Comparison of ENCODE assay signal across 8 mouse cellular contexts in the genomic region with DNA sequence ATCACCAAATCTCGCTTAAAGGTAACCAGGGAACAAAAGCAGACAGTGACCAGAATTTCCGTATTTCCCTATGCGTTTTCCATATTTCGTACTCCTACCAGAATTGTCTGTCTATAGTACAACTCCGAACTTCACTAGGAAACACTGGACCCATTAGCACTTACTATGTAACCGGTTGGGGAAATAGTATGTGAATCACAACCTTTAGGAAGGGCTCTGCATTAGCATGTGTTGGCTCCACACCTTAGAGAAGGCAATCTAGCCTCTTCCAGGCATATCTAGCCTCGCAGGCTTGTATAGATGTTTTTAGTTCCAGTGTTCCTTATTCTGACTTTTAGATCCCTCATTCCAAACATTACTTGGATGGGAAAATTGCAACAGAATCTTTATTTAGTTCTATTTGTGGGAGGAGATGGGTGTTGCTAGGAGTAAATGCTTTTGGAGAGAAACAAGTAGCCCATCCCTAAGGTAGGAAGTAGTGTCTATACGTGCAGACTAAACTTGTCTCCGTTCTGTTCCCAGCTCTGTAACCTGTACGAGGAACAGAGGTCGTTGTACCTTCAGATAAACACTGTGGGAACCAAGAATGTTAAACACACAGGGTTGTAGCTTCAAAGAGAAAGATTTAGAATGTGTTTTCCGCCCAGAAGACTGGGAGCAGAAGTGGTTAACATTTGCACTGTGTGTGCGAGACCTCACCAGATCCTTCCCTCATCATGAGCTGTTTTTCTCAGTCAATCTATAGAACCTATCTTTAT. TPM values are rescaled to one million over a fixed set of nuclear protein-coding genes. Genes with fewer than 3 reads are reported as not detected.
DNase-seq lines count a peak whose midpoint lies in the region; ATAC-seq and TF ChIP-seq lines count a peak whose summit lies in the region.

No protein-coding gene starts in this region.

- H3K36me3 ChIP-seq in heart, embryonic 12.5 days: no peaks in the 10 kb centered on the region
- H3K36me3 ChIP-seq in ES-Bruce4 (ENCODE audit: control insufficient read depth, insufficient read depth, low read length, poor library complexity, severe bottlenecking): no peaks in the 10 kb centered on the region
- H3K36me3 ChIP-seq in forebrain, postnatal 0 days (ENCODE audit: insufficient read depth): peaks cover 8% of the 10 kb centered on the region; the same call in 1 of the 2 replicates
- H3K36me3 ChIP-seq in liver, postnatal 0 days (replicated peaks; ENCODE audit: insufficient read depth, low read length): peaks cover 13% of the 10 kb centered on the region

- H3K4me2 ChIP-seq in heart, embryonic 12.5 days: peak overlapping the region; percentile 82
- H3K4me2 ChIP-seq in forebrain, postnatal 0 days (ENCODE audit: low read depth): peak overlapping the region; percentile 90
- peak overlapping the region; percentile 92 for H3K4me2 ChIP-seq in liver, postnatal 0 days (ENCODE audit: low read depth, low read length)

- TF ChIP-seq POLR2A in ES-Bruce4 (IDR thresholded peaks at IDR 0.05; ENCODE audit: insufficient read depth, low read length): no peak

- peaks cover 16% of the 10 kb centered on the region for H3K4me1 ChIP-seq in heart, embryonic 12.5 days (replicated peaks)
- H3K4me1 ChIP-seq in ES-Bruce4 (ENCODE audit: control insufficient read depth, insufficient read depth, low read length): no peaks in the 10 kb centered on the region
- H3K4me1 ChIP-seq in forebrain, postnatal 0 days (ENCODE audit: insufficient read depth): peaks cover 13% of the 10 kb centered on the region
- H3K4me1 ChIP-seq in liver, postnatal 0 days (ENCODE audit: insufficient read depth): peaks cover 28% of the 10 kb centered on the region

- H3K27ac ChIP-seq in heart, embryonic 12.5 days (ENCODE audit: poor library complexity, severe bottlenecking): no peak overlapping the region
- H3K27ac ChIP-seq in ES-Bruce4 (ENCODE audit: insufficient read depth, low read length): no peak overlapping the region
- 0 out of 2 replicates have a peak overlapping the region, but pooled peaks have one; percentile 62 for H3K27ac ChIP-seq in forebrain, postnatal 0 days (ENCODE audit: low read depth, low read length)
- H3K27ac ChIP-seq in liver, postnatal 0 days (ENCODE audit: low read depth): 0 out of 2 replicates have a peak overlapping the region, but pooled peaks have one; percentile 13

- intact Hi-C loops in heart, postnatal 36 days (cut with DNase I): no loop called here

- no peak for ATAC-seq in heart, embryonic 12.5 days (ENCODE audit: insufficient number of reproducible peaks, low FRiP score)
- peak; percentile 27; the same call in 1 of the 2 replicates for ATAC-seq in forebrain, postnatal 0 days
- no peak for ATAC-seq in liver, postnatal 0 days

- no peak for TF ChIP-seq EP300 in ES-Bruce4 (IDR thresholded peaks at IDR 0.05; ENCODE audit: insufficient read depth, low read depth, low read length)
- no peak for TF ChIP-seq EP300 in liver, postnatal 0 days (IDR thresholded peaks at IDR 0.05; ENCODE audit: low read depth)

- no peak for TF ChIP-seq CTCF in ES-Bruce4 (IDR thresholded peaks at IDR 0.05; ENCODE audit: low read depth, low read length)
- TF ChIP-seq CTCF in forebrain, postnatal 0 days (IDR thresholded peaks at IDR 0.05; ENCODE audit: low read depth): no peak
- TF ChIP-seq CTCF in liver, postnatal 0 days (IDR thresholded peaks at IDR 0.05; ENCODE audit: low read depth): no peak

- peak overlapping the region; percentile 80; the same call in 1 of the 2 replicates for H3K9ac ChIP-seq in heart, embryonic 12.5 days
- H3K9ac ChIP-seq in ES-Bruce4 (ENCODE audit: low read depth, poor library complexity, severe bottlenecking): no peak overlapping the region
- H3K9ac ChIP-seq in forebrain, postnatal 0 days: peak overlapping the region; percentile 74
- peak overlapping the region; percentile 73 for H3K9ac ChIP-seq in liver, postnatal 0 days (replicated peaks)

- DNase-seq in heart, postnatal 36 days: no peak
- no peak for DNase-seq in forebrain, postnatal 0 days
- no peak for DNase-seq in liver, postnatal 0 days
- no peak for DNase-seq in frontal cortex, adult 2 months (ENCODE audit: extremely low spot score in 1 of 2, low spot score in 1 of 2)
- DNase-seq in layer of hippocampus, adult 9-10 months (ENCODE audit: low spot score): no peak
- DNase-seq in adrenal gland, postnatal 25 days: no peak

- 0 out of 2 replicates have a peak, but pooled peaks cover 4% of the 10 kb centered on the region for H3K27me3 ChIP-seq in heart, embryonic 12.5 days (replicated peaks)
- H3K27me3 ChIP-seq in ES-Bruce4 (ENCODE audit: control insufficient read depth, insufficient read depth, low read length, poor library complexity, severe bottlenecking): no peaks in the 10 kb centered on the region
- H3K27me3 ChIP-seq in forebrain, postnatal 0 days (ENCODE audit: insufficient read depth, low read length): no peaks in the 10 kb centered on the region
- no peaks in the 10 kb centered on the region for H3K27me3 ChIP-seq in liver, postnatal 0 days (ENCODE audit: insufficient read depth, low read length)

- WGBS in heart, embryonic 12.5 days: 41% methylated on average over 13 of the region's 13 CpGs
- 47% methylated on average over 13 of the region's 13 CpGs for WGBS in forebrain, postnatal 0 days
- 35% methylated on average over 13 of the region's 13 CpGs for WGBS in liver, postnatal 0 days (ENCODE audit: insufficient replicate concordance)

- H3K4me3 ChIP-seq in heart, embryonic 12.5 days: peak overlapping the region; percentile 72
- H3K4me3 ChIP-seq in ES-Bruce4 (ENCODE audit: low read depth, low read length): peak overlapping the region; percentile 54
- H3K4me3 ChIP-seq in forebrain, postnatal 0 days (ENCODE audit: low read depth, low read length): peak overlapping the region; percentile 72
- peak overlapping the region; percentile 64 for H3K4me3 ChIP-seq in liver, postnatal 0 days (ENCODE audit: low read depth, low read length)

- no peaks in the 10 kb centered on the region for H3K9me3 ChIP-seq in heart, embryonic 12.5 days (replicated peaks)
- no peaks in the 10 kb centered on the region for H3K9me3 ChIP-seq in ES-Bruce4 (replicated peaks; ENCODE audit: control insufficient read depth, insufficient read depth, low read length, poor library complexity, severe bottlenecking)
- no peaks in the 10 kb centered on the region for H3K9me3 ChIP-seq in forebrain, postnatal 0 days (ENCODE audit: low read length)
- no peaks in the 10 kb centered on the region for H3K9me3 ChIP-seq in liver, postnatal 0 days (ENCODE audit: low read length)

RNA-seq across cellular contexts. Expression of a gene that starts 4.8 kb away (rescaled TPM):
- polyA plus RNA-seq in heart, embryonic 12.5 days (2016; fragmentation: Nextera tagmentation; extraction: Ambion mirVana): 41.1 and 43.5 TPM in 2 replicates
- 10 to 100 TPM; 26.6 to 27.9 TPM for total RNA-seq in heart, postnatal 36 days (2021)
- 35.8 and 38.1 TPM in 2 replicates for polyA plus RNA-seq in ES-Bruce4 (2011; ENCODE audit: insufficient read depth, insufficient read length, low read depth, missing spikeins)
- 45.5 and 57.6 TPM in 2 replicates for total RNA-seq in forebrain, postnatal 0 days (2014; rRNA removed)
- polyA plus RNA-seq in forebrain, postnatal 0 days (2015; fragmentation: Nextera tagmentation; extraction: Ambion mirVana): 85.6 and 105 TPM in 2 replicates
- 23.8 and 25.0 TPM in 2 replicates for polyA plus RNA-seq in liver, postnatal 0 days (2015; fragmentation: Nextera tagmentation; extraction: Ambion mirVana)
- 41.5 and 47.3 TPM in 2 replicates for polyA plus RNA-seq in frontal cortex, adult 2 months (2012; rRNA removed)
- total RNA-seq in adrenal gland, postnatal 25 days (2021): 66.1 and 99.7 TPM in 2 replicates

RNA-seq across cellular contexts. Expression of a gene that starts 4.9 kb away (rescaled TPM):
- 0.32 and 0.71 TPM in 2 replicates for polyA plus RNA-seq in heart, embryonic 12.5 days (2016; fragmentation: Nextera tagmentation; extraction: Ambion mirVana)
- total RNA-seq in heart, postnatal 36 days (2021): 1 to 10 TPM; 2.3 to 3.3 TPM
- polyA plus RNA-seq in ES-Bruce4 (2011; ENCODE audit: insufficient read depth, insufficient read length, low read depth, missing spikeins): 3.5 and 4.2 TPM in 2 replicates
- 1.2 and 2.0 TPM in 2 replicates for total RNA-seq in forebrain, postnatal 0 days (2014; rRNA removed)
- 0.42 and 0.79 TPM in 2 replicates for polyA plus RNA-seq in forebrain, postnatal 0 days (2015; fragmentation: Nextera tagmentation; extraction: Ambion mirVana)
- 0.76 and 1.2 TPM in 2 replicates for polyA plus RNA-seq in liver, postnatal 0 days (2015; fragmentation: Nextera tagmentation; extraction: Ambion mirVana)
- polyA plus RNA-seq in frontal cortex, adult 2 months (2012; rRNA removed): 1.6 and 1.7 TPM in 2 replicates
- total RNA-seq in adrenal gland, postnatal 25 days (2021): 6.9 and 8.8 TPM in 2 replicates

RNA-seq across cellular contexts. Expression of a gene that starts 27.9 kb away (rescaled TPM):
- 0.32 and 0.82 TPM in 2 replicates for polyA plus RNA-seq in heart, embryonic 12.5 days (2016; fragmentation: Nextera tagmentation; extraction: Ambion mirVana)
- not detected for total RNA-seq in heart, postnatal 36 days (2021)
- polyA plus RNA-seq in ES-Bruce4 (2011; ENCODE audit: insufficient read depth, insufficient read length, low read depth, missing spikeins): 2.0 and 2.2 TPM in 2 replicates
- 7.2 and 14.3 TPM in 2 replicates for total RNA-seq in forebrain, postnatal 0 days (2014; rRNA removed)
- 7.1 and 9.1 TPM in 2 replicates for polyA plus RNA-seq in forebrain, postnatal 0 days (2015; fragmentation: Nextera tagmentation; extraction: Ambion mirVana)
- polyA plus RNA-seq in liver, postnatal 0 days (2015; fragmentation: Nextera tagmentation; extraction: Ambion mirVana): not detected in 2 replicates
- polyA plus RNA-seq in frontal cortex, adult 2 months (2012; rRNA removed): 0.80 and 1.3 TPM in 2 replicates
- not detected in 2 replicates for total RNA-seq in adrenal gland, postnatal 25 days (2021)

RNA-seq across cellular contexts. Expression of a gene that starts 37.2 kb away (rescaled TPM):
- 4.2 and 4.3 TPM in 2 replicates for polyA plus RNA-seq in heart, embryonic 12.5 days (2016; fragmentation: Nextera tagmentation; extraction: Ambion mirVana)
- total RNA-seq in heart, postnatal 36 days (2021): not detected
- polyA plus RNA-seq in ES-Bruce4 (2011; ENCODE audit: insufficient read depth, insufficient read length, low read depth, missing spikeins): 7.7 and 12.2 TPM in 2 replicates
- total RNA-seq in forebrain, postnatal 0 days (2014; rRNA removed): 0.48 and 0.54 TPM in 2 replicates
- polyA plus RNA-seq in forebrain, postnatal 0 days (2015; fragmentation: Nextera tagmentation; extraction: Ambion mirVana): 2.0 and 2.2 TPM in 2 replicates
- 1.2 TPM in 2 replicates for polyA plus RNA-seq in liver, postnatal 0 days (2015; fragmentation: Nextera tagmentation; extraction: Ambion mirVana)
- polyA plus RNA-seq in frontal cortex, adult 2 months (2012; rRNA removed): 0.82 and 0.94 TPM in 2 replicates
- 0.79 TPM in 1 of 2 replicates, not detected in the other for total RNA-seq in adrenal gland, postnatal 25 days (2021)

RNA-seq across cellular contexts. Expression of a gene that starts 48.4 kb away (rescaled TPM):
- polyA plus RNA-seq in heart, embryonic 12.5 days (2016; fragmentation: Nextera tagmentation; extraction: Ambion mirVana): not detected in 2 replicates
- not detected for total RNA-seq in heart, postnatal 36 days (2021)
- not detected in 2 replicates for polyA plus RNA-seq in ES-Bruce4 (2011; ENCODE audit: insufficient read depth, insufficient read length, low read depth, missing spikeins)
- total RNA-seq in forebrain, postnatal 0 days (2014; rRNA removed): 0.15 and 0.19 TPM in 2 replicates
- polyA plus RNA-seq in forebrain, postnatal 0 days (2015; fragmentation: Nextera tagmentation; extraction: Ambion mirVana): not detected in 2 replicates
- not detected in 2 replicates for polyA plus RNA-seq in liver, postnatal 0 days (2015; fragmentation: Nextera tagmentation; extraction: Ambion mirVana)
- 0.10 TPM in 1 of 2 replicates, not detected in the other for polyA plus RNA-seq in frontal cortex, adult 2 months (2012; rRNA removed)
- total RNA-seq in adrenal gland, postnatal 25 days (2021): not detected in 2 replicates

Comparison
In these comparisons a context has a peak if more than half of its experiments do, and no peak if none do; other contexts are left out.
1. H3K27ac ChIP-seq: peak in forebrain, postnatal 0 days (single experiment) and liver, postnatal 0 days (single experiment); none in heart, embryonic 12.5 days (single experiment) and ES-Bruce4 (single experiment).
2. Peak in every context shown above with its lines, with median percentiles within 50 percentile points of each other: H3K4me2 ChIP-seq and H3K4me3 ChIP-seq.